Mouse (Mus musculus) embryonic facial prominence, embryonic 15.5 days (tissue): ENCODE results near the gene Ogfod1. TPM values are rescaled to one million over a fixed set of nuclear protein-coding genes. Genes with fewer than 3 reads are reported as not detected.

Experiments
- ATAC-seq: fragments of 200-750 bp; cut with Nextera tagmentation; 2 replicates; pipeline ENCODE4 v1.8.0; 2017; ENCODE audit warnings: low read depth, moderate TSS enrichment; ENCODE audit not compliant: insufficient number of reproducible peaks, low FRiP score, low TSS enrichment
- H3K27ac ChIP-seq: fragments of 300-500 bp; sonication (generic); replicated peaks from 2 replicates; pipeline ENCODE4 v1.5.1; 2015; ENCODE audit warnings: mild to moderate bottlenecking, inconsistent platforms
- H3K27me3 ChIP-seq: fragments of 300-500 bp; sonication (generic); 2 replicates; pipeline ENCODE4 v1.6.1; 2015; ENCODE audit warnings: inconsistent platforms
- H3K36me3 ChIP-seq: fragments of 300-500 bp; sonication (generic); 2 replicates; pipeline ENCODE4 v1.6.1; 2015; ENCODE audit warnings: mild to moderate bottlenecking, inconsistent platforms
- H3K4me1 ChIP-seq: fragments of 300-500 bp; sonication (generic); 2 replicates; pipeline ENCODE4 v1.6.1; 2015; ENCODE audit warnings: inconsistent platforms
- H3K4me2 ChIP-seq: fragments of 300-500 bp; sonication (generic); replicated peaks from 2 replicates; pipeline ENCODE4 v1.6.1; 2015; ENCODE audit warnings: mild to moderate bottlenecking, inconsistent platforms
- H3K4me3 ChIP-seq: fragments of 300-500 bp; sonication (generic); replicated peaks from 2 replicates; pipeline ENCODE4 v1.5.1; 2015; ENCODE audit warnings: mild to moderate bottlenecking, inconsistent platforms
- H3K9ac ChIP-seq: fragments of 300-500 bp; sonication (generic); 2 replicates; pipeline ENCODE4 v1.6.1; 2015; ENCODE audit warnings: inconsistent platforms
- H3K9me3 ChIP-seq: fragments of 300-500 bp; sonication (generic); replicated peaks from 2 replicates; pipeline ENCODE4 v1.6.1; 2016; ENCODE audit warnings: inconsistent platforms
- WGBS: fragments of 180-500 bp; shearing (Covaris S2); methylation state at CpG from one replicate; pipeline ENCODE4 v1.1.7; 2015; 5-methylcytosine and 5-hydroxymethylcytosine counted together
- polyA plus RNA-seq: library from polyadenylated mRNA; unstranded; fragments of >200 nt; fragmentation: Nextera tagmentation; extraction: Ambion mirVana; gene quantifications from 2 replicates; pipeline ENCODE4 v1.2.1, GENCODE M21; 2015

The Ogfod1 gene
- polyA plus RNA-seq, 1 experiment from 2014 or later, result 16.1 TPM

- no peak overlapping the region for H3K27ac ChIP-seq
- ATAC-seq, result no peak
- no peaks in the 10 kb centered on the region for H3K27me3 ChIP-seq
- no peak overlapping the region for H3K4me3 ChIP-seq
- H3K9me3 ChIP-seq, result no peaks in the 10 kb centered on the region
- H3K36me3 ChIP-seq, result no peaks in the 10 kb centered on the region
- 87% methylated on average over 12 of the region's 12 CpGs for WGBS
- H3K4me2 ChIP-seq, result no peak overlapping the region
- H3K4me1 ChIP-seq, result no peaks in the 10 kb centered on the region
- H3K9ac ChIP-seq, result no peak overlapping the region
These were observed 39.6 kb downstream of the Ogfod1 start for GRCm38 (mm10) chr8:94076461-94077192.

DNA sequence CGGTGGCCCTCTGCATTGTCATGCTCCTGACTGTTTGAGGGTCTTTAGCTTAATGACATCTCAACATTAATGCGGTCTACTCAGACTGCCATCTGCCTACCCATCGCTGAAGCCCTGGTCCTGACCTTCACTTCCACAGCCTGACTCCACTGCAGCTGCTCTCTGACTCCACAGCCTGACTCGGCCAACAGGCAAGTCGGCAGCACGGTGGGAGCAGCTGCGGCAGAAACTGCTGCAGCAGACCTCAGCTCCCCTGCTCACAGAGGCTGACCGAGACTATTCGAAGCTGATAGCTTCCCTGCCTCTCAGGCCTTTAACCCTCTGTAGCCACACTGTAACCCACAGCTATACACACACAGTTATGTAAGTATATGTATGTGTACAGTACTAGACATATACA, 51.0 kb downstream of the Ogfod1 start:
- 84% methylated on average over 9 of the region's 9 CpGs for WGBS
- no peak overlapping the region for H3K9ac ChIP-seq
- ATAC-seq, result no peak
- H3K27me3 ChIP-seq, result no peaks in the 10 kb centered on the region
- H3K4me2 ChIP-seq, result no peak overlapping the region
- H3K4me1 ChIP-seq, result no peaks in the 10 kb centered on the region
- peaks cover 2% of the 10 kb centered on the region; the same call in 1 of the 2 replicates for H3K36me3 ChIP-seq
- no peak overlapping the region for H3K4me3 ChIP-seq
- no peaks in the 10 kb centered on the region for H3K9me3 ChIP-seq
- no peak overlapping the region for H3K27ac ChIP-seq

- Histone ChIP-seq H3K27me3 (no peaks in the 10 kb centered on the region), H3K4me1 (no peaks in the 10 kb centered on the region), H3K4me3 (no peak overlapping the region), H3K4me2 (no peak overlapping the region), H3K9me3 (no peaks in the 10 kb centered on the region), H3K27ac (no peak overlapping the region), H3K36me3 (peaks cover 2% of the 10 kb centered on the region; the same call in 1 of the 2 replicates), H3K9ac (no peak overlapping the region)
- ATAC-seq, result no peak
- WGBS, result 64% methylated on average over 6 of the region's 6 CpGs
These were observed 52.7 kb downstream of the Ogfod1 start for GRCm38 (mm10) chr8:94089715-94090114.

- no peaks in the 10 kb centered on the region for H3K36me3 ChIP-seq
- no peak overlapping the region for H3K4me2 ChIP-seq
- WGBS, result 83% methylated on average over 9 of the region's 9 CpGs
These were observed 55.9 kb downstream of the Ogfod1 start for GRCm38 (mm10) chr8:94092848-94093247.

DNA sequence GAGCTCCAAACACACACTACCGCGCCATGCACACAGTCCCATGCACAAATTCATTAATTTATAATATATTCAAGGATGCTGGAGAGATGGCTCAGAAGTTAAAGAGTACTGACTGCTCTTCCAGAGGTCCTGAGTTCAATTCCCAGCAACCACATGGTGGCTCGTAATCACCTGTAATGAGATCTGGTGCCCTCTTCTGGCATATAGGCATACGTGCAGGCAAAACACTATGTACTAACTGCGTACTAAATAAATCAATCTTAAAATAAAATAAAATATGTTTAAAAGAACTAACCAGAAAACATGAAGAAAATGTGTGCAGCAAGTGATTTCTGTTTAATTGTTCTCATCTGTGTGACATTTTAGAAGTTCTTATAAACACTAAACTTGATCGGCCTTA, 57.3 kb downstream of the Ogfod1 start:
- no peak overlapping the region for H3K27ac ChIP-seq
- 81% methylated on average over 6 of the region's 6 CpGs for WGBS
- no peak overlapping the region for H3K4me3 ChIP-seq
- no peak overlapping the region for H3K9ac ChIP-seq
- peaks cover 6% of the 10 kb centered on the region for H3K4me1 ChIP-seq
- H3K36me3 ChIP-seq, result no peaks in the 10 kb centered on the region
- no peaks in the 10 kb centered on the region for H3K9me3 ChIP-seq
- ATAC-seq, result no peak
- H3K27me3 ChIP-seq, result no peaks in the 10 kb centered on the region
- no peak overlapping the region for H3K4me2 ChIP-seq

More at GRCm38 (mm10) chr8:94092848-94093247, 55.9 kb downstream of the Ogfod1 start:
- Histone ChIP-seq H3K9me3 (no peaks in the 10 kb centered on the region), H3K27ac (no peak overlapping the region), H3K4me1 (peaks cover 2% of the 10 kb centered on the region; the same call in 1 of the 2 replicates), H3K4me3 (no peak overlapping the region), H3K9ac (no peak overlapping the region), H3K27me3 (no peaks in the 10 kb centered on the region)
- no peak for ATAC-seq

- Histone ChIP-seq H3K9ac (peak within 1 kb of the TSS; percentile 65), H3K4me2 (peak within 1 kb of the TSS; percentile 67), H3K4me1 (peaks cover 6% of the 10 kb centered on the region), H3K4me3 (peak within 1 kb of the TSS; percentile 78), H3K27ac (peak within 1 kb of the TSS; percentile 96), H3K9me3 (no peaks in the 10 kb centered on the region), H3K36me3 (no peaks in the 10 kb centered on the region), H3K27me3 (no peaks in the 10 kb centered on the region)
- ATAC-seq, result peak; percentile 100
- WGBS, result under 1% methylated on average over 61 of the region's 61 CpGs
These were observed 61.3 kb downstream of the Ogfod1 start, which contains the start of gene Bbs2 for GRCm38 (mm10) chr8:94098081-94098974. Gene Bbs2, minus strand, starts transcription at chr8:94098928.

DNA sequence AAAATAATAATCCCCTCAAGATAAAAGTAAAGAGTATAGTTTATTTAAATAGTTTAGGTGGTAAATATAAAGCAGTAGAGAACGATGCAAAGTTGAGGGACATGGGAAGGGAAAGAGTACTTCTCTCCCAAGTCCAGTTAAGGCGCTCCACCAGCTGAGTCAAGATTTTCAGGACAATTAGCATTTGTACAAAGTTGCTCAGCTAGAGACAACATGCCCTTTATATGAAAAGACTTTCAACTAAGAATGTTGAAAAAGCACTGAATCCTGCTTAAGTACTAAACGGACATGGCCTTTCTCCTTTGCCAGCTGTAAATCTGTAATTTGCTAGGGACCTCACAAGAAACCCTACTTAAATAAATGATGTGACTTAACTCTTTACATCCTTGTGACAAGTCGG, 62.0 kb downstream of the Ogfod1 start:
- H3K27ac ChIP-seq, result peak overlapping the region; percentile 96
- H3K4me1 ChIP-seq, result peaks cover 6% of the 10 kb centered on the region
- H3K27me3 ChIP-seq, result no peaks in the 10 kb centered on the region
- H3K4me2 ChIP-seq, result peak overlapping the region; percentile 67
- peak overlapping the region; percentile 78 for H3K4me3 ChIP-seq
- 47% methylated on average over 4 of the region's 4 CpGs for WGBS
- H3K36me3 ChIP-seq, result no peaks in the 10 kb centered on the region
- no peak overlapping the region for H3K9ac ChIP-seq
- no peaks in the 10 kb centered on the region for H3K9me3 ChIP-seq
- no peak for ATAC-seq

- ATAC-seq, result no peak
- Histone ChIP-seq H3K27ac (no peak overlapping the region), H3K9me3 (no peaks in the 10 kb centered on the region), H3K4me3 (no peak overlapping the region), H3K4me1 (peaks cover under 1% of the 10 kb centered on the region), H3K9ac (no peak overlapping the region), H3K27me3 (no peaks in the 10 kb centered on the region), H3K36me3 (no peaks in the 10 kb centered on the region), H3K4me2 (no peak overlapping the region)
- 54% methylated on average over 5 of the region's 5 CpGs for WGBS
These were observed 67.1 kb downstream of the Ogfod1 start for GRCm38 (mm10) chr8:94104146-94104545.

DNA sequence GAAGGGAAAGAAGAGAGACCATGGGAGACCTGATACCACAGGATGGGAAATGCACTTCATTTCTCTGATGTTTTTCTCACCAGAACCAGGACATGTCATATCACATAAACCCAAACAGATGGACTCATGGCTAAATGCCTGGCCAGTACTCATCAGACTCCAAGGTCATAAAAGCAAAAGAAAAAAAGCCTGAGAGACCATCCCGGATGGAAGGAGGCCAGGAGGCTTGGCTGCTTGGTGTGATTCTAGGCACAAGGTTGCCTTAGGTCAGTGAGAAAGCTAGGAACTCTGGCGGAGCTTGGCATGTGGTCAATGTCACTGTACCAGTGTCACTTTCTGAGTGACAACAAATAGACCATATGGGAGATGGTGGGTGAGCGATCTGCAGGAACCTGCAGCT, 70.9 kb downstream of the Ogfod1 start:
- H3K4me2 ChIP-seq, result no peak overlapping the region
- H3K4me1 ChIP-seq, result no peaks in the 10 kb centered on the region
- WGBS, result 81% methylated on average over 3 of the region's 3 CpGs
- no peak overlapping the region for H3K9ac ChIP-seq
- no peaks in the 10 kb centered on the region for H3K36me3 ChIP-seq
- no peak overlapping the region for H3K27ac ChIP-seq
- no peaks in the 10 kb centered on the region for H3K9me3 ChIP-seq
- no peak overlapping the region for H3K4me3 ChIP-seq
- ATAC-seq, result no peak
- no peaks in the 10 kb centered on the region for H3K27me3 ChIP-seq

GRCm38 (mm10) chr8:94109396-94109795, 72.4 kb downstream of the Ogfod1 start:
- no peak for ATAC-seq
- no peak overlapping the region for H3K9ac ChIP-seq
- no peak overlapping the region for H3K4me2 ChIP-seq
- no peaks in the 10 kb centered on the region for H3K4me1 ChIP-seq
- H3K27me3 ChIP-seq, result no peaks in the 10 kb centered on the region
- no peaks in the 10 kb centered on the region for H3K9me3 ChIP-seq
- H3K4me3 ChIP-seq, result no peak overlapping the region
- H3K27ac ChIP-seq, result no peak overlapping the region
- H3K36me3 ChIP-seq, result no peaks in the 10 kb centered on the region
- WGBS, result 78% methylated on average over 6 of the region's 6 CpGs

- Histone ChIP-seq H3K27ac (no peak overlapping the region), H3K4me3 (no peak overlapping the region), H3K36me3 (no peaks in the 10 kb centered on the region), H3K9me3 (no peaks in the 10 kb centered on the region), H3K27me3 (no peaks in the 10 kb centered on the region), H3K4me1 (no peaks in the 10 kb centered on the region), H3K4me2 (no peak overlapping the region), H3K9ac (no peak overlapping the region)
- ATAC-seq, result no peak
- 83% methylated on average over 5 of the region's 5 CpGs for WGBS
These were observed 72.8 kb downstream of the Ogfod1 start for GRCm38 (mm10) chr8:94109835-94110234.
